ENCODE assay signal across 7 mouse cellular contexts in the genomic region with DNA sequence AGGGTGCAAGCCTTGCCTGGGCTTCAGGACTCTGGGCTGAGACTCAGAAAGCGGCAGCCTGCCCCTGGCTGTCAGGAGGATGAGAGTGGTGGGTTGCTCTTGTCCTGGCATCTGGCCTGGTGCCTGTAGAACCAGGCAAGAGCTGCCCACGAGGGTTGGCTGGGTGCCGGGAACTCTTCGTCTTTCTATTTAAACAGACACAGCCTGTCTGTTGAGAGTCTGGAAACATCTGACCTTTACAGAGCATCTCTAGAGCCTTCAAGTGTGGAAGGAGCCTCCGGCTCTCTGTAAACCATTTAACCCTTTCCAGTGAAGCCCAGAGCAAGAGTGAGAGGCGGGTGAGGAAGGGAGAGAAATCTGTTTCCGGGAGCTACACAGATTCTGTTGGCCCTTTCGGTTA. TPM values are rescaled to one million over a fixed set of nuclear protein-coding genes. Genes with fewer than 3 reads are reported as not detected.
DNase-seq lines count a peak whose midpoint lies in the region; ATAC-seq and TF ChIP-seq lines count a peak whose summit lies in the region.

No protein-coding gene starts in this region.

- no peak for TF ChIP-seq EP300 in liver, postnatal 0 days (IDR thresholded peaks at IDR 0.05; ENCODE audit: low read depth)

- H3K4me3 ChIP-seq in liver, postnatal 0 days (ENCODE audit: low read depth, low read length) = no peak overlapping the region
- no peak overlapping the region for H3K4me3 ChIP-seq in liver, embryonic 11.5 days (ENCODE audit: low read depth, low read length)
- H3K4me3 ChIP-seq in heart, embryonic 13.5 days = no peak overlapping the region
- H3K4me3 ChIP-seq in layer of hippocampus, adult 2 months = no peak overlapping the region

- no peak for TF ChIP-seq CTCF in liver, postnatal 0 days (IDR thresholded peaks at IDR 0.05; ENCODE audit: low read depth)
- no peak for TF ChIP-seq CTCF in brain, embryonic 14.5 days (IDR thresholded peaks at IDR 0.05; ENCODE audit: borderline replicate concordance, extremely low read depth, insufficient read depth, insufficient read length)
- TF ChIP-seq CTCF in layer of hippocampus, adult 2 months (conservative IDR thresholded peaks at IDR 0.05) = no peak

- 0 out of 2 replicates have a peak overlapping the region, but pooled peaks have one; percentile 22 for H3K27ac ChIP-seq in liver, postnatal 0 days (ENCODE audit: low read depth)
- no peak overlapping the region for H3K27ac ChIP-seq in liver, embryonic 11.5 days (ENCODE audit: low read depth, low read length)
- H3K27ac ChIP-seq in heart, embryonic 13.5 days (replicated peaks) = peak overlapping the region; percentile 77
- H3K27ac ChIP-seq in layer of hippocampus, adult 2 months = peak overlapping the region; percentile 67

- ATAC-seq in liver, postnatal 0 days = no peak
- no peak for ATAC-seq in liver, embryonic 11.5 days (replicated peaks; ENCODE audit: low FRiP score)
- ATAC-seq in heart, embryonic 13.5 days (ENCODE audit: extremely low read depth, insufficient number of reproducible peaks, low FRiP score, low TSS enrichment) = no peak

- no peaks in the 10 kb centered on the region for H3K27me3 ChIP-seq in liver, postnatal 0 days (ENCODE audit: insufficient read depth, low read length)
- H3K27me3 ChIP-seq in liver, embryonic 11.5 days (replicated peaks; ENCODE audit: control insufficient read depth, insufficient read depth, low read length) = no peaks in the 10 kb centered on the region
- H3K27me3 ChIP-seq in heart, embryonic 13.5 days (replicated peaks) = peaks cover 8% of the 10 kb centered on the region; the same call in 1 of the 2 replicates

- H3K4me2 ChIP-seq in liver, postnatal 0 days (ENCODE audit: low read depth, low read length) = no peak overlapping the region
- H3K4me2 ChIP-seq in liver, embryonic 11.5 days = no peak overlapping the region
- H3K4me2 ChIP-seq in heart, embryonic 13.5 days = peak overlapping the region; percentile 33

- H3K4me1 ChIP-seq in liver, postnatal 0 days (ENCODE audit: insufficient read depth) = peaks cover 14% of the 10 kb centered on the region
- peaks cover 8% of the 10 kb centered on the region for H3K4me1 ChIP-seq in liver, embryonic 11.5 days (replicated peaks; ENCODE audit: control insufficient read depth, insufficient read depth, low read length)
- peaks cover 35% of the 10 kb centered on the region for H3K4me1 ChIP-seq in heart, embryonic 13.5 days

- H3K9me3 ChIP-seq in liver, postnatal 0 days (ENCODE audit: low read length) = no peaks in the 10 kb centered on the region
- no peaks in the 10 kb centered on the region for H3K9me3 ChIP-seq in liver, embryonic 11.5 days (ENCODE audit: control insufficient read depth, low read length)
- no peaks in the 10 kb centered on the region for H3K9me3 ChIP-seq in heart, embryonic 13.5 days

- WGBS in liver, postnatal 0 days (ENCODE audit: insufficient replicate concordance) = 57% methylated on average over 8 of the region's 8 CpGs
- 54% methylated on average over 8 of the region's 8 CpGs for WGBS in liver, embryonic 11.5 days
- WGBS in heart, embryonic 13.5 days = 27% methylated on average over 8 of the region's 8 CpGs

- DNase-seq in liver, postnatal 0 days = no peak
- no peak for DNase-seq in liver, embryonic 11.5 days (ENCODE audit: low spot score)
- DNase-seq in brain, embryonic 14.5 days (ENCODE audit: low read depth) = peak; percentile 79
- DNase-seq in layer of hippocampus, adult 2 months (ENCODE audit: low spot score in 2 of 2) = peak; percentile 46 to 67
- DNase-seq in right cerebral cortex, postnatal 10 days (ENCODE audit: low spot score in 2 of 2) = peak; percentile 84
- no peak for DNase-seq in thymus, postnatal 36 days

- no peak for TF ChIP-seq POLR2A in brain, embryonic 14.5 days (IDR thresholded peaks at IDR 0.05; ENCODE audit: borderline replicate concordance, extremely low read depth, insufficient read depth, insufficient read length, poor library complexity, severe bottlenecking)

- H3K36me3 ChIP-seq in liver, postnatal 0 days (replicated peaks; ENCODE audit: insufficient read depth, low read length) = no peaks in the 10 kb centered on the region
- no peaks in the 10 kb centered on the region for H3K36me3 ChIP-seq in liver, embryonic 11.5 days (ENCODE audit: control insufficient read depth, insufficient read depth, low read length)
- no peaks in the 10 kb centered on the region for H3K36me3 ChIP-seq in heart, embryonic 13.5 days

- no peak overlapping the region for H3K9ac ChIP-seq in liver, postnatal 0 days (replicated peaks)
- H3K9ac ChIP-seq in liver, embryonic 11.5 days (ENCODE audit: low read depth, low read length) = no peak overlapping the region
- peak overlapping the region; percentile 52 for H3K9ac ChIP-seq in heart, embryonic 13.5 days

RNA-seq across cellular contexts. Expression of gene Sema4b, which starts 15.3 kb away (rescaled TPM):
- polyA plus RNA-seq in liver, postnatal 0 days (2015; fragmentation: Nextera tagmentation; extraction: Ambion mirVana) = 11.7 and 13.5 TPM in 2 replicates
- polyA plus RNA-seq in liver, embryonic 11.5 days (2014; fragmentation: Nextera tagmentation; extraction: Ambion mirVana) = 11.7 and 12.9 TPM in 2 replicates
- polyA plus RNA-seq in brain, embryonic 14.5 days (2012; rRNA removed) = 14.7 and 23.6 TPM in 2 replicates
- polyA plus RNA-seq in heart, embryonic 13.5 days (2015; fragmentation: Nextera tagmentation; extraction: Ambion mirVana) = 9.9 and 11.3 TPM in 2 replicates
- 10 to 100 TPM; 25.7 to 27.5 TPM for total RNA-seq in layer of hippocampus, adult 2 months (2021)

RNA-seq across cellular contexts. Expression of gene Idh2, which starts 56.2 kb away (rescaled TPM):
- polyA plus RNA-seq in liver, postnatal 0 days (2015; fragmentation: Nextera tagmentation; extraction: Ambion mirVana) = 183 and 184 TPM in 2 replicates
- 259 and 268 TPM in 2 replicates for polyA plus RNA-seq in liver, embryonic 11.5 days (2014; fragmentation: Nextera tagmentation; extraction: Ambion mirVana)
- 230 and 297 TPM in 2 replicates for polyA plus RNA-seq in brain, embryonic 14.5 days (2012; rRNA removed)
- 1,911 and 2,152 TPM in 2 replicates for polyA plus RNA-seq in heart, embryonic 13.5 days (2015; fragmentation: Nextera tagmentation; extraction: Ambion mirVana)
- 10 to 100 TPM; 63.8 to 69.8 TPM for total RNA-seq in layer of hippocampus, adult 2 months (2021)

Comparison
In these comparisons a context has a peak if more than half of its experiments do, and no peak if none do; other contexts are left out.
1. DNase-seq: peak in brain, embryonic 14.5 days (single experiment), layer of hippocampus, adult 2 months (2 of 2) and right cerebral cortex, postnatal 10 days (2 of 2); none in liver, postnatal 0 days (single experiment), liver, embryonic 11.5 days (single experiment) and thymus, postnatal 36 days (0 of 2).